Mouse (Mus musculus): ENCODE results near the gene Folr1.

The Folr1 gene

GRCm38 (mm10) chr7:101870629-101871028, at the start of gene Folr1:
Gene Folr1, minus strand, starts transcription at chr7:101870788.
- DNase-seq (ENCODE audit: low spot score): no peak

- DNase-seq (ENCODE audit: low spot score): no peak
Observed at GRCm38 (mm10) chr7:101918071-101918470, 47.5 kb upstream of the Folr1 start.

- no peak for DNase-seq (ENCODE audit: low spot score)
Observed at GRCm38 (mm10) chr7:101911982-101912381, 41.4 kb upstream of the Folr1 start.

GRCm38 (mm10) chr7:101910138-101910537, 39.5 kb upstream of the Folr1 start:
- no peak for DNase-seq (ENCODE audit: low spot score)

GRCm38 (mm10) chr7:101908367-101908766, 37.8 kb upstream of the Folr1 start:
- no peak for DNase-seq (ENCODE audit: low spot score)

GRCm38 (mm10) chr7:101906696-101907095, 36.1 kb upstream of the Folr1 start:
- DNase-seq (ENCODE audit: low spot score): no peak

- no peak for DNase-seq (ENCODE audit: low spot score)
Observed at GRCm38 (mm10) chr7:101906287-101906681, 35.7 kb upstream of the Folr1 start, which contains the start of gene Tomt. Gene Tomt, minus strand, starts transcription at chr7:101906359.

- peak; percentile 99 for DNase-seq (ENCODE audit: low spot score)
Observed at GRCm38 (mm10) chr7:101905561-101906286, 35.1 kb upstream of the Folr1 start, which contains the start of gene Lamtor1. Gene Lamtor1, plus strand, starts transcription at chr7:101905904.

- no peak for DNase-seq (ENCODE audit: low spot score)
Observed at GRCm38 (mm10) chr7:101902846-101903245, 32.3 kb upstream of the Folr1 start.

- DNase-seq (ENCODE audit: low spot score): no peak
Observed at GRCm38 (mm10) chr7:101901969-101902368, 31.4 kb upstream of the Folr1 start.

GRCm38 (mm10) chr7:101900331-101901097, 29.9 kb upstream of the Folr1 start:
- DNase-seq (ENCODE audit: low spot score): no peak

- DNase-seq (ENCODE audit: low spot score): peak; percentile 98
Observed at GRCm38 (mm10) chr7:101896104-101897066, 25.8 kb upstream of the Folr1 start.

- DNase-seq (ENCODE audit: low spot score): no peak
Observed at GRCm38 (mm10) chr7:101895695-101896094, 25.1 kb upstream of the Folr1 start.

- DNase-seq (ENCODE audit: low spot score): no peak
Observed at GRCm38 (mm10) chr7:101888460-101888859, 17.9 kb upstream of the Folr1 start.

GRCm38 (mm10) chr7:101886274-101886673, 15.7 kb upstream of the Folr1 start:
- no peak for DNase-seq (ENCODE audit: low spot score)

- DNase-seq (ENCODE audit: low spot score): no peak
Observed at GRCm38 (mm10) chr7:101884160-101884559, 13.6 kb upstream of the Folr1 start.

- DNase-seq (ENCODE audit: low spot score): no peak
Observed at GRCm38 (mm10) chr7:101882413-101883154, 12.0 kb upstream of the Folr1 start.

- DNase-seq (ENCODE audit: low spot score): no peak
Observed at GRCm38 (mm10) chr7:101880855-101881254, 10.3 kb upstream of the Folr1 start.

- DNase-seq (ENCODE audit: low spot score): no peak
Observed at GRCm38 (mm10) chr7:101875978-101876377, 5.4 kb upstream of the Folr1 start.

- no peak for DNase-seq (ENCODE audit: low spot score)
Observed at GRCm38 (mm10) chr7:101871296-101871695, 708 bp upstream of the Folr1 start.

- DNase-seq (ENCODE audit: low spot score): no peak
Observed at GRCm38 (mm10) chr7:101869163-101869500, 1.5 kb downstream of the Folr1 start.
